Mouse (Mus musculus) layer of hippocampus, postnatal 14 days (tissue): ENCODE measurements around the gene Nlrp4c. TPM values are rescaled to one million over a fixed set of nuclear protein-coding genes. Genes with fewer than 3 reads are reported as not detected.
"Not testable (repeated sequence)": the region's sequence is repeated elsewhere in the genome, so short reads cannot be mapped to it uniquely, and the experiment has no call there.

ENCODE experiments used
- DNase-seq, 2 experiments: peaks; one replicate each; pipeline ENCODE4 v3.0.0; 2021 to 2022; ENCODE audit warnings: low spot score in 2 of 2, mixed read lengths in 1 of 2
- long read RNA-seq, 2 experiments: library from polyadenylated mRNA; stranded (forward); transcript quantifications; one replicate each; pipeline ENCODE4 v2.0.0; 2021
- total RNA-seq, 2 experiments: library from RNA; stranded (reverse); gene quantifications; 2 replicates each; pipeline ENCODE4 v1.2.3; 2021

Gene Nlrp4c
- not detected for total RNA-seq
- long read RNA-seq, experiment 1: 0 reads
- long read RNA-seq, experiment 2: 0 reads

DNA sequence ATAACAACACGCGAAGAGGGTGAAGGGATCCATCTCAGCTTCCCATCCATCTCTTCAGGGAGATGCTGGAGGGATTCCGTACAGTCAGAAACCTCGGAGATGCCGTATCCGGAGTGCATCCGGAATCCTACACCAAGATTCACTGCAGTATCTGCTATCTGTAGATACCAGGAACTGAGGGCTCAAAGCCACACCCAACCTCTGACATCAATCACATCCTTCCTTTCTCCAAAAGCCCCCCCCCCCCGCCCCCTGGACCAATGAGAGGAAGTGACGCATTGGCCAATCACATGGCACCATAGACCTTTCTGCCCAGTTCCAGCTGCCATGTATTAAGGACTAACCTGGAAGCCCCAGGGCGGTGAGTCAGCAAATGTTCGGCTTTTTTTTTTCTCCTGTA lies at the start of gene Nlrp4c:
Gene Nlrp4c (plus strand): TSS at position 301 of the 400 bp plus-strand sequence.
- no peak for DNase-seq

DNA sequence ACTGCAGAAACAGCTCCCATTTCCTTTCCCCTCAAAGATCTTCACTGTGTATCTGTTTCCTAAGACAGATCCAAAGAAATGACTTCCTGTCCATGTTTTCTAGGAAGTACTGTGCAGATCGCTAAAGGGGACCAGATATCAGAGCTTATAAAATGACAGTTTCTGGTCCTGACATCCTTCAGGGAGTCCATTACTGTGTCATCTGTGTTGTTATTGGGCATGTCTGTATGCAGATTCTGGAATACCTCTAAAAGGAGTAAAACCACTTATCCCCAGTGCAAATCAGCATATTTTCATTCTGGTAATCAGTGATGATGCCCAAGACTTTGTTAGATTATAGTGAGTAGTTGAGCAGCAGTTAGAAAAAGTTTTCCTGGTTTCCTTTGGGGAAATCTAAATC lies 34.1 kb upstream of the Nlrp4c start, which contains the start of gene Vmn1r65:
Gene Vmn1r65 (minus strand): TSS at position 101 of the 400 bp plus-strand sequence.
- DNase-seq: no peak

DNA sequence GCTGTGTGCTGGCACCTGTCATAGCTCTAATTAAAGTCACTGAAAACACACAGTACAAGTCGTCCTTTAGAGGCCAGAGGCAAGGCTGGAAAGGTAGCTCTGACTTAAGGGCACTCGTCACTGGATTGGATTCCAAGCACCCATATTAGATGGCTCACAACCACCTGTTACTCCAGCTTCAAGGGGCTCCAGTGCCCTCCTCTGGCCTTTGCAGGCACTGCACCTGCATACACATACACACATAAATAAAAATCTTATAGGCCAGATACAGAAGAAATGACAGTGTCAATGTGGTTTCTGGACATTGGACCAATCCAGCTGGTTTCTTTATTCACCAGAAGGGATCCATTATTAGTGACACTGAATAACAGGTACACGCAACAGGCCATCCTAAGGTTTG lies 74.5 kb downstream of the Nlrp4c start:
- DNase-seq: no peak

DNA sequence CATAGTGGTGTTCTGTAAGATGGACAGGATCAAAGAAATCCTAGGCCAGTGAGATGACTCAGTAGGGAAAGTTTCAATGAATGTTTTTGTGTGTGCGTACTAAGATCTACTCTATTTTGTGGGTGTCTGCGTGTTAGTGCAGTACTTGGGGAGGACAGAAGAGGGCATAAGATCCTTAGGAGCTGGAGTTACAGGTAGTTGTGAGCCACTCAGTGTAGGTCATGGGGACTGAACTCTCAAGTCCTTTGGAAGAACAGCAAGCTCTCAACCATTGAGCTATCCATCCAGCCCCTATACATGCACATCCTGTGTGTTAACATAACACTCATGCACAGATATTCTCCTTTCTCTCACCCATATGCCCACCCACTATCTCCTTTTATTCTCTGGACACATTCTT lies 75.1 kb downstream of the Nlrp4c start:
- DNase-seq: not testable (repeated sequence)

DNA sequence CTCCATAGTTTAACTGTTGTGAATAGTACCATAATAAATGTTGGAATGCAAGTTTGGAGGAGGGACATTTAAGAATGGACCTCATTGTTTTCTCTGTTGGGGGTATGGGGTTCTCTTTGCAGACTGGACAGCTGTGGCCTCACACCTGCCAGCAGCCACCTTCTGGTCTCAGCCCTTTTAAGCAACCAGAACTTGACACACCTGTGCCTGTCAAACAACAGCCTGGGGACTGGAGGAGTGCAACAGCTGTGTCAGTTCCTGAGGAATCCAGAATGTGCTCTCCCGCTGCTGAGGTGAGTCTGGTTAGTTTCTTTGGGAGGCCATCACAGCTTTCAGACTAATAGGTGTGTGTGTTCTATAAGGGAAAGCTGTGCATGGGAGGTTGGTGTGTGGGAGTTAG lies 76.2 kb downstream of the Nlrp4c start:
- not testable (repeated sequence) for DNase-seq

DNA sequence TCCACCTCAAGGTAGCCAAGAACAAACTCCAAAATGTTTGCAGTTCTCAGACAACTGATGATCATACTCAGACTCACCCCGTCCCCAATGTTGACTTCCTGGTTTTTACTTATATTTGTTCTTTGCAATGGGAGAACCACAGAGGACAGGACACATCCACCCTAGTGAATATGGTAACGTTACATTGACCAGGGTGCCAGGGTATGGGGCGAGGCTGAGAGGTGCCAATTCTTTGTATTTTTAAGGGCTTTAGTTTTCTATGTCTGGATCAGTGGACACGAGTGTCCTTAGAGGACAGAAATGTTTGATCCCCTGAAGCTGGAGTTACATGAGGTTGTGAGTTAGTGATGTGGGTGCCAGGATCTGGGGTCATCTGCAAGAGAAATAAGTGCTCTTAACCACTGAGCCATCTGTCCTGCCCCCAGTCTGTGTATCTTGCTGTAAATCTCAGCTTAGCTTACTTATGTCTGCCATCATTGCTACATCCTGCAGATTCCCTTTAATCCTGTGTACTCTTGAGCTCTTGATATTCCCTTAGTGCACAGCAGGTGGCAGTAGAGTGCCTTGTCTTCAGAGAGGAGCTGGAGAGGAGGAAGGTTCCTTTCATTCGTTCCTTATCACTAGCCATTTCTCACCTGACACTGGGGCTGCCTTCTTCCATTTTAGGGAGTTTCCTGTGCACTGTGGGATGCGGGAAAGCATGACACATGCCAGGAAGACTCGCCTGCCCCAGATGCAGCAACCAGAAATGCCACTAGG lies 81.9 kb downstream of the Nlrp4c start:
- DNase-seq: peak; percentile 79 to 91

DNA sequence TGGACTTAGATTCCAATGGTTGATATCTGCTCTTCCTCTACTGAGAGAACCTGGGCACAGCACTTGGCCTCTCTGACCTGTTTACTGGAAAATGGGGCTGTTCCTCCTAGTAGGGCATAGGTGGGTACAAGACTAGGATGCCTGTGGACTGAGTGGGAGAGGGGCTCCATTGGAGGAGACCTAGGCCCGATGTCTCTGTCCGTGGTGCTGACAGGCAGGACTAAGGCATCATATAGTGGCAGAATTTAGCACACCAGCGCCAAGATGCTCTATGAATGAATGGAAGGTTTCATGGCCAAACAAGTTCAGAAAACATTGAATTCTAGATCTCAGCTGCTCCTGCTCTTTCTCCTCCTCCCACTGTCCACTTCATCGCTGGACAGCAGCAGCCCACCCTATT lies 85.4 kb downstream of the Nlrp4c start:
- DNase-seq: no peak

DNA sequence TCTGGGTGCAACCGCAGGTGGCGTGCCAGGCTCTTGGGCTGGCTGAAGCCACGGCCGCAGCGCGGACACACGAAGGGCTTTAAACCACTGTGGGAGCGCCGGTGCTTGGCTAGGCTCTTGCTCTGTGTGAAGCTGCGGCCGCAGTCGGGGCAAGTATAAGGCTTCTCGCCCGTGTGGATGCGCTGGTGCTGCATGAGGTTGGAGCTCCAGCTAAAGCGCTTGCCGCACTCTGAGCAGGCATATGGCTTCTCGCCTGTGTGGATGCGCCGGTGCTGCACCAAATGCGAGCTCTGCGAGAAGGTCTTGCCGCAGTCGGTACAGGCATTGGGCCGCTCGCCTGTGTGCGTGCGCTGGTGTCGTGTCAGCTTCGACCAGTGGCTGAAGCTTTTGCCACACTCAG lies 87.7 kb downstream of the Nlrp4c start:
- no peak for DNase-seq

DNA sequence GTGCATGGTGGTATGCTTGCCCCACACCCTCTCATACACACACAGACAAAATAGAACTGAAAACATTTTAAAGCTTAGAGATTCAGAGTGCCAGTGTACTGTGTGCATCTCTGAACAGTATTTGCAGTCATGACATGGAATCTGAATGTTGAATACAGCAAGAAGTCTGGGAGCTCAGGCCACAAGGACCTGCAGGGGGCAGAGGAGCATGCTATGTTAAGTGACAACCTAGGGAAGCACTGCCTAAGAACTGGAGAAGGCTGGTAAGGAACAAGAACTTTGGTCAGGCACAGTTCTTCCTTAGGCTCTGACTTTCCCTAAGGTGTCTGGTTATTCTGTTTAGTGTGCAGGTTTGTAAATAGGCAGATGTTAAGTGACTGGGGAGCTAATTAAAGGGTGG lies 91.5 kb downstream of the Nlrp4c start:
- no peak for DNase-seq

DNA sequence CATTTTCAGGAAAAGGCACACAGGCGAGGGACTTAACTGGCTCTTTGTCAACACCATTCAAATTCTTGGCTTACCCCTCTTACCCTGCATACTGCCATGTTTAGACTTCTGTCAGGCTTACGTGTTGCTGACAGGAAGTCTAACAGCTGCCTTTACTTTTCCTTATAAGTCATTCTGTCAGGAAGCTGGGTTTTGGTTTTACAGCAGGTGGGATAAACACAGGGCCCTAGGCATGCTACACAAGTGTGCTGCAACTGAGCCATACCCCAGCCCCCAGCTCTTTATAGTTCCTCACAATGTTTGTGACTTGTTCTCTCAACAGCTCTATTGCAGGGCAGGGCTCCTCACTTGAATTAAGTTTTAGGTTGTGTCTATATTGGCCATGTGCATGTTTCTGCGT lies 94.3 kb downstream of the Nlrp4c start:
- no peak for DNase-seq

DNA sequence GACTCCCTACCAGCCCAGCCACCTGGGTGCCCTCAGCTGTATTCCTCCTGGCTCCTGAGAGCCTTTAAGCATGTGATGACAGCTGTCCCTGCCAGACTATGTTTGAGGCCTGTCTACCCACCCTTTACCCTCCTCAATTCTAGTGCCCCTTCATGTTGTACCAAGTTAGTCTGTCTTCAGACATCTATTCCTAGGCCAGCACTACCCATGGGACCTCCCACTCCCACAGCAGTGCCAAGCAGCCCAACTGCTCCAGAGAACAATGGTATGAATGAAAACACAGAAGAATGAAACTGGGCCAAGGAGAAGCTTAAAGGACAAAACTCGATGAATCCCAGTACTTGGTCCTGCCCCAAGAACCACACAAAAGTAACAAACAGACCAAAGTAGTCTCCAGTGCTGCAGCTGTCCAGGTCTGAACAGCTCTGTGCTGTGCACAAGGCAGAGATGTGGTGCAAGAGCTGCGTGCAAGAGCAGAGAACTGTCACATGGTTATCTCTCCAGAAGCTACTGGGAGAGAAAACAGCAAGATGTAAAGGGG lies 99.1 kb downstream of the Nlrp4c start:
- no peak for DNase-seq

DNA sequence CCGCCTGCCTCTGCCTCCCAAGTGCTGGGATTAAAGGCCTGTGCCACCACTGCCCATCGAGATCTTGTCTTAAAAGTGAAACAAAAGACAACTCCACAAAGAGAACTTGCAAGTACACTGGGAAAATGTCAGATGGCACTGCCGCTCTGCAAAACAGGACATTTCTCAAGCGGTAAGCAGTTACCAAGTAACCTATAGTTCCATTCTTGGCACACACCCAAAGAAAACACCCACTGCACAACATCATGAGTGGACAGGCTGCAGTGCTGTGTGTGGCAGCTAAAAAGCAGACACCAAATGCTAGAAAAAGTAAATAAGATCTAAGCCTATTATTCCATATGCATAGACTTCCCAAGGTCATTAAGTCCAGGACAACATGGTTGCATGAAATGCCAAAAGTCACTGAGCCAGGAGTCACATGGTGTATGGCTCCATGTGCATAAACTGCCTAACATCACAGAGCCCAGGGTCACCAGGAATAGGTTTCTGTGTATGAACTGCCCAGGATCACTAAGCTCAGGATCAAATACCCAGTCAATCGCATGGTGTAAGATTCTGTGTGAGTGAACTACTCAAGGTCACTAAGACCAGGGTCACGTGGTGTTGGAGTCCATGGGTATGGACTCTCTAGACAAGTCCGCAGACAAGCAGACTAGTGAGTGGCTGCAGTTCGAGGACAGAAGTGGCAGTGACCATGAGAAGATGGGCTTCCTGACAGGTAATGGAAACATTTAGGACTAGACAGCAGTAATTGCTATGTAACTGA lies 100.6 kb downstream of the Nlrp4c start:
- DNase-seq: no peak

DNA sequence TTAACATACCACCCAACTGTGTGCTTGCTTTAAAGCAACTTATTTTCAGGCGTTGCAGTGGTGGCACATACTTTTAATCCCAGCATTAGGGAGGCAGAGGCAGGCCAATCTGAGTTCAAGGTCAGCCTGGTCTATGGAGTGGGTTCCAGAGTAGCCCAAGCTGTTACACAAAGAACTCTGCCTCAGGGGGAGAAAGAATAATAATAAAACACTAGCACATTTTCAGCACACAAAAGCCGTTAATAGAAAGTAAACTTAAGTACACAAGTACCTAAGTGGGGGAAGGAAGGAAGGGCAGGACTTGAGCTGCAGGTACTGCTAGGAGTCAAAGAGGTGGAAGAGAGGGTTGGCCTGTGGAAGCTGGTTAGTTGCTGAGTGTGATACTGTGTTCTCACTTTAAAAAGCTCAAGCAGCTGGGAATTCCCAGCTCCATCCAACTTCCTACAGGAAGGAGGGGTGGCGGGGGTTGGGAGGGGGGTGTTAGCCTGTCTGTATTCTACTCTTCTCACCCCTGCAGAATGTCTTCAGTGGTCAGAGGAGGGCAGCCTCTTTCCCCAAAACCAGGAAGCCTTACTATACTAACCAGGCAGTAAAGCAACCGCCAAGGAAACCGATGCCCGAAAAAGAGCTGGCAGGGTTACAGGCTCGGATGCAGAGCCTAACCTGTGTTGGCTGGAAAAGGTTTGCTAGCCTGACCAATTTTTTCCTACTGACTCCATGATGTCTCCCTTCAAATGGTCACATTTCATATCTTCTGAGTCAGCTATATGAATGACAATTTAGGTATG lies 101.4 kb downstream of the Nlrp4c start:
- DNase-seq: no peak

DNA sequence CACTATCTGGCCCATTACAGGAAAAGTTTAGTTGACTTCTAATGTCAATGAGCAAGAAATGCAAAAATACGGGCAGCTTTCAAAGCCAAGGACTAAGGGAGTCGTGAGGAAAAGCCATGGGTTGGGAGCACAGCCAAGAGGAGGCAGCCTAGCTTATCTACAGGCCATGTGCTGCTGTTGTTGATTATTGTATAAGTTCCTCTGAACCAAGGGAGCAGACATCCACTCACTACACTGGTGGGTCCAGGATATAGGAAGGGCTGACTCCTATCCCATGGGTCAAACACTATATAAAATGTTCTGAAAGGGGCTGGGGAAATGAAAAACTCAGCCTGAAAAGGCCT lies 102.0 kb downstream of the Nlrp4c start:
- no peak for DNase-seq

DNA sequence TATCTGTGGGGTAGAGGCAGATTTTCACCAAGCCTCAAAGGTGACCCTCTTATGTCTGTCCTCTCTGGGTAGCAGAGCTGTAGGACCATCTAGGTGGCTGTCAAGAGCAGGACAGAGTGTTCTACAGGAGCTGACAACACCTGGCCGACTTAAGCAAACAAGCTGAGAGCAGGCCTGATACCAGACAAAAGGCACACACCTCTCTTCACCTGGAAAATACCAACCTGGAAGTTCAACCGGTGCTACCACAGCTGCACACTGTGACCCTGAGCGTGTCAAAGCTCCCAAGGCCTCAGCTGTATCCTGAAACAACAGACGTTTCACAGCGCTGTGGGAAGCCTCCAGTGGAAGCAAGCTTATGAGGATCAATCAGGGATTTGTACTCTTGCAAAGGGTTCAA lies 102.7 kb downstream of the Nlrp4c start:
- no peak for DNase-seq

DNA sequence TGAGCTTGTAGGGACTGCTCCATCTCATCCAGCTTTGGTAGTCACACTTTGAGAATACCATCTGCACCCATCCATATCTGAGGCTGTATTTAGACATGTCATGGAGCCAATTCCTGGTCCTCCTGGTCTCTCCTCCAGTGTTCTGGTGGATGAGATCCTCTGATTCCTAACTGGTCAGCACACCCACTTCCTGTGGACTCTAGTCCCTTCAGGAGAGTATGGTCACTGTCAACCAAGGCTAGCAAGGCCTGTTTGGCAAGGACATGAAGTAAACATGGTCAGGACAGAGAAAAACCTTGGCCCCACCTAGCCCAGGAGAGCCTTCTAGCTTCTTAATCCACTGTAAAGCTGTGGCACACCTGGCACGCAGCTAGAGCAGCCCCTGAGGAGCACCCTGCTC lies 106.3 kb downstream of the Nlrp4c start:
- no peak for DNase-seq

DNA sequence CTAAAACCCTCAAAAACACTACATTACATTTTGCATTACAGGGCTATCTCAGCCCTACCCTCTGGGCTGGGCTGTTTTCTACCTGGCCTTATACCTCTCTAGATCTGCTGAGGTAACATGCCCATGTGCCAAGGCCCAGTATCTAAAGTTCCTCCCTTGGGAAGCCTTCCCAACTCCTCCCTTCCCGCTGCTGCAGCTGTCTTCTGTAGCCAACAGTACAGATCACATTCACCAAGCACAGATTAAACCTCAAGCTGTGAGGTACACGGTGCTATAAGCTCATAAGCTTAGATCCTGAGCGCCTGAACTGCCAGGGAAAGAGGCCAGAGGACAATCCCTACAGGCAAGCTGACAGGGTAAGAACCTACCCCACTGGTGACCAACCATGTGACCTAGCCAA lies 107.1 kb downstream of the Nlrp4c start:
- DNase-seq: no peak

DNA sequence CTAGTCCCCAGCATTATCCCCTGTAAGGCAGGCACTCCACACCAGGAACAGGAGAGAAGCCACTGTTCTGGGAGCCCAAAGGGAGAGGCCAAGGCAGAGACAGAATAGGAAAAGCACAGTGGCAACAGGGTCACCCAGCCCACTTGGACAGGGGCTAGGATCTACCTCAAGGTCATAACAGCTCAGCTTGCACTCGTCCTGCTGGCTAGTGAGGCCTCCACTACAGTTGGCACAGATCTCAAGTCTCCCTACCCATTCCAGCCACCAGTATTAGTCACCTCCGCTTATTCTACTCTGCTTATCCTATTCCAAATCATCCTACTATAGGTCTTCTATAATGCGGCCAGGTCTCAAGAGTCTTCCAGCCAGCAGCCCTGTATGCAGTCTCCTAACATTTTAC lies 108.2 kb downstream of the Nlrp4c start:
- no peak for DNase-seq

DNA sequence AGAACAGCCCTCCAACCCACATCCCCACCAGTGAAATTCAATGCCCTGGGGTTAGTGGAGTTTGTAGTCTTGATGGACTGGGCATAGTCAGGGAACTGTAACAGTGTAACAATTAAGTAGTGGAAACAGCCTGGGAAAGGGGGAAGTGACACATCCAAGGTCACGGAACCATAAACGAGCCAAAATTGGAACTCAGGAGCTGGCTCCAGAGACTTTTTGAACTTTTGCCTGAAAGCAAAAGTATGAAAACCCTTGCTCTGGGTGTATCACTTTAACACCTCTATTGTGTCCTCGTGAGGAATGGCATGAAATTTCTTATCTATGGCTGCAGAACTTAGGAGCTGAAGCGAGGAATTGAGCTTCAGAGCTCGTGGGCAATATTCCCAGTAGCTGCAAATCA lies 109.2 kb downstream of the Nlrp4c start:
- DNase-seq: no peak
